Mouse (Mus musculus): ENCODE results near the gene Grtp1.

- TF ChIP-seq CTCF (IDR thresholded peaks at IDR 0.05; ENCODE audit: insufficient read depth, low read length) (no peak), POLR2A (IDR thresholded peaks at IDR 0.05; ENCODE audit: borderline replicate concordance, extremely low read depth, low read depth, low read length) (no peak)
These were observed 39.6 kb upstream of the Grtp1 start for GRCm38 (mm10) chr8:13240055-13240454.
